Mouse (Mus musculus) layer of hippocampus, adult 9-10 months (tissue): ENCODE measurements around the gene Sec24d.

ENCODE experiments used
- DNase-seq: peaks from one replicate; pipeline ENCODE4 v3.0.0; 2022; ENCODE audit warnings: low spot score

Sec24d gene

DNA sequence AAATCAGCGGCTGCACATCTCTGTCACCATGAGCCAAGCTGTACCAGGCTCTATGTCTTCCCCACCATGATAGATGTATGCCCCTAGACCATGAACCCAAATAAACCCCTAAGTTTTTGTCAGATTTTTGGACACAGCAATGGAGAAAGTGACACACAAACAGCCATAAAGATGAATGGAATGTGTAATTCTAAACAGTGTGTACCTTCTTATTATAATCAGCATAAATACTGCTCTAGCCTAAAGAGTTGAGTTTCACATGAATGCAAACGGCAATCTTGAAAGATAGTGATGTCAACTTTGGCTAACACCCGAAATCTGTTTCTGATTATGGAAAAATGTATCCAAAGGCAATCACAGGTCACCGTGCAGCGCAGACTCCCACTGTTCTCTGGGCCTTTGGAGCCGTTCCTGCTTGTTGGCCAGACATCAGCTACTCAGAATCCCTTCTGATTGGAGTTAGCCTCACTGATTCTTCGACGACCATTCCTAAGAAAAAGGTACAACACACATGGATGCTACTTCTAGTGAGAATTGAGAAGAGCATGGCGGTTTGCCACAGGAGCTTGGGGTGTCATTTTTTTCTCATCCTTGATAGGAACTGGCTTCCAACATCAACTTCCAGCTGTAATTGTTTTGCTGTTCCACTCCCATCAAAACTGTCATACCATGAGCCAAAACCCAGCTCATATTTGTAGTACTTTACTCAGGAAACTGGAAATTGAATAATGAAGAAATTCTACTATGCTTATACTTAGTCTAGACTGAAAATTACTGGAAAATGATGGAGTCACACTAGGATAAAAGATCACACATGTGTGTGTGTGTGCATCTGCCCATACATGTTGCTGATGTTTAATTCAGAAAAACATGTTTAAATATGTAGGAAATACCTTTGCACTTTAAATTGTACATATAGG is 130.6 kb downstream of the Sec24d start:
- no peak for DNase-seq

DNA sequence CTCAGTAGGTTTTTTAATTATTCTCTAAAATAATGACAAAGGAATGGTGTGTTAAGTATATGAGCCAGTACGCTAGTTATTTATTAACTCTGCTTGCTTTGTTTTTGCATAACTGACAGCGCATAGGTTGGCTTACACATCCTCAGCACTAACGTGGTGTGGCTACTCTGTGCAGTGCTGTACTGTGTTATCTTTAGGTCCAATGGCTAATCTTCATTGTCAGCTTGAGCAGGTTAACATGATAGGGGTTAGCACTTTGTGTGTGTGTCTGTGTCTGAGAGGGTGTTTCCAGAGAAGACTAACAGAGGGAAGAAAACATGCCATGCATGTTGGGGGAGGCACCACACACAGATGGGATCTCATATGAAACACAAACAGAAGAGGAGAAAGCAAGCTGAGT is 137.7 kb downstream of the Sec24d start:
- DNase-seq = no peak

DNA sequence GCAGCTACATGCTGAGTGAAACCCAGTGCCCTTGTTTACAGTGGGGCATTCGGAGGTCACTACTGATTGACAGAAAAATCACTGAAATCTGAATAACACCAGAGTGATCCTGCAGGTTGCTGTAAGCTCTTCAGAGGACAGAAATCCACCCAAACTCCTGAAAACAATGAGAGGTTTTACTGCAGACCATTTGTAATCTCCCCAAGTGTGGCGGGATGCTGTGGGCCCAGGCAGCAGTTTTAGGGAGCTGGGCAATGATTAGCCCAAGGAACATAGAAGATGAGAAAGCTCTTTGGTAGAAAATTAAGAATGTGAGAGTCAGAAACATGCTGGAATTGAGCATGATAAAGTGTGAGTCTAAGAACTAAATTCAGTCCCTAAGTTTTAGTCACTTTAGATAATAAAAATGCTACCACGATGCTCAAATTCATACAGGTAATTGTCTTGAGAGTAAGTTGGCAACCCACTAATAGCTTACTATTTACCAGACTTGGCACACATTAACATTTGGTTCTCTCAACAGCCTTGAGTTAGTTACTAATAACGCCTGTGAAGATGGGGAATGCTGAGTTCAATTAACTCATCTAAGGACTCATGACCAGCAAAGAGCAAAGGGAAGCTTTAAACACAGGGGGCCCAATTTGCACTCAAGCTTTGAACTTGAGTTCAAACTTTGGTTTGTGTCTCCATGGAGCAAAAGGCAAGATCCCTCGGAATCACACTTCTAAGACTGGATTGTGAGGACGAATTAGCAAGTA is 144.7 kb downstream of the Sec24d start:
- no peak for DNase-seq

DNA sequence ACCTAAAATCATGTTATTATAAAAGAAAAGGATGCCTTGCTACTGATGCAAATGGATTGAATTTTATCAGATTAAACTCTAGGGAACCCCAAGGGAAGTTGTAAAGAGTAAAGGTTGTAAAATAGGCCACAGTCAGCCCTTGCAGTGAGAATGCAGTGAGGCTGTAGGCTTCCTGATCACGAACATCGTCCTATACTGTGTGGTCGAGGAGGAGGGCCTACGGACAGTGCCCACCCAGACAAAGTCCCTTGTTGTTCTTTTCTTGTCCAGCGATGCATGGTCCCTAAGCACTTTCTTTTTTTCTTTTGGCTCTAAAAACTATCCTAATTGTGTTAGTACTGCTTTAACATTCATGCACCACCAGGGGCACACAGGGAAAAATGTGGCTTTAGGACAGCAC is 145.9 kb downstream of the Sec24d start:
- DNase-seq = no peak
